Comparison of ENCODE assay signal across 8 mouse cellular contexts in the genomic region with DNA sequence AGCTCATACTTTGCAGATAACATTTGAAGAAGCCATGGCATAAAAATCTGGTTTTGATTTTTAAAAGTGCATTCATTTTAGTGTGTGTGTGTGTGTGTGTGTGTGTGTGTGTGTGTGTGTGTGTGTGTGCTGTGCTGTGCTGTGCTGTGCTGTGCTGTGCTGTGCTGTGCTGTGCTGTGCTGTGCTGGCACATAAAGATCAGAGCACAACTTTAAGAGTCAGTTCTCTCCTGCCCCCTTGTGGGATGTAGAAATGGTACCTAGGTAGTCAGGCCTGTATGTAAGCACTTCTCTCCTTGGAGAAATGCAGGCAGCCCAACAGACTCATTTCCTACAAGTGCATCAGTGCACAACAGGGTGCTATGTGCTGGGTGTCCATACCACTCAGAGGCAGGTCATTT.
DNase-seq lines count a peak whose midpoint lies in the region; ATAC-seq and TF ChIP-seq lines count a peak whose summit lies in the region.

No protein-coding gene starts in this region.

- H3K4me2 ChIP-seq in liver, embryonic 11.5 days = no peak overlapping the region
- no peak overlapping the region for H3K4me2 ChIP-seq in liver, embryonic 14.5 days (ENCODE audit: low read depth)

- DNase-seq in liver = peak; percentile 4
- no peak for DNase-seq in liver, embryonic 11.5 days (ENCODE audit: low spot score)
- peak; percentile 65 to 84 for DNase-seq in cerebellum, adult 2 months
- peak; percentile 58 to 85 for DNase-seq in frontal cortex, adult 2 months (ENCODE audit: extremely low spot score in 1 of 2, low spot score in 1 of 2)
- DNase-seq in kidney, postnatal 10 days = peak; percentile 73
- no peak for DNase-seq in liver, embryonic 14.5 days (ENCODE audit: low read depth in 3 of 3, low spot score in 3 of 3)
- DNase-seq in right cerebral cortex, postnatal 14 days = peak; percentile 36
- no peak for DNase-seq in thymus, adult 2 months

- H3K4me3 ChIP-seq in liver, embryonic 11.5 days (ENCODE audit: low read depth, low read length) = no peak overlapping the region
- no peak overlapping the region for H3K4me3 ChIP-seq in cerebellum, adult 2 months (replicated peaks; ENCODE audit: insufficient read depth, low read depth, low read length)
- no peak overlapping the region for H3K4me3 ChIP-seq in liver, embryonic 14.5 days (ENCODE audit: insufficient read depth in 1 of 2, low read depth in 2 of 2, low read length in 2 of 2)
- H3K4me3 ChIP-seq in thymus, adult 2 months (ENCODE audit: control insufficient read depth, insufficient read depth, low read length) = no peak overlapping the region

- TF ChIP-seq CTCF in cerebellum, adult 2 months (IDR thresholded peaks at IDR 0.05; ENCODE audit: borderline replicate concordance, insufficient read depth, low read depth, low read length) = peak; percentile 61; the same call in 1 of the 2 replicates
- peak; percentile 35 for TF ChIP-seq CTCF in liver, embryonic 14.5 days (IDR thresholded peaks at IDR 0.05; ENCODE audit: low read depth)
- TF ChIP-seq CTCF in thymus, adult 2 months (IDR thresholded peaks at IDR 0.05; ENCODE audit: borderline replicate concordance, control insufficient read depth, extremely low read depth, insufficient read depth, low read length, poor library complexity) = no peak

- no peak overlapping the region for H3K27ac ChIP-seq in liver, embryonic 11.5 days (ENCODE audit: low read depth, low read length)
- peak overlapping the region; percentile 20; the same call in 1 of the 2 replicates for H3K27ac ChIP-seq in cerebellum, adult 2 months (ENCODE audit: insufficient read depth, low read length)
- H3K27ac ChIP-seq in liver, embryonic 14.5 days = no peak overlapping the region
- H3K27ac ChIP-seq in thymus, adult 2 months (ENCODE audit: control insufficient read depth, insufficient read depth, low read length) = no peak overlapping the region

- H3K9me3 ChIP-seq in liver, embryonic 11.5 days (ENCODE audit: control insufficient read depth, low read length) = no peaks in the 10 kb centered on the region
- no peaks in the 10 kb centered on the region for H3K9me3 ChIP-seq in liver, embryonic 14.5 days (ENCODE audit: control insufficient read depth, low read length)

- no peak overlapping the region for H3K9ac ChIP-seq in liver, embryonic 11.5 days (ENCODE audit: low read depth, low read length)
- H3K9ac ChIP-seq in liver, embryonic 14.5 days (replicated peaks) = no peak overlapping the region

- no peak for TF ChIP-seq POLR2A in cerebellum, adult 2 months (IDR thresholded peaks at IDR 0.05; ENCODE audit: borderline replicate concordance, insufficient read depth, low read length)
- TF ChIP-seq POLR2A in thymus, adult 2 months (IDR thresholded peaks at IDR 0.05; ENCODE audit: control insufficient read depth, extremely low read depth, insufficient read depth, low read length, poor library complexity) = no peak

- ATAC-seq in liver, embryonic 11.5 days (replicated peaks; ENCODE audit: low FRiP score) = no peak
- no peak for ATAC-seq in liver, embryonic 14.5 days (ENCODE audit: insufficient read depth)

- H3K36me3 ChIP-seq in liver, embryonic 11.5 days (ENCODE audit: control insufficient read depth, insufficient read depth, low read length) = no peaks in the 10 kb centered on the region
- no peaks in the 10 kb centered on the region for H3K36me3 ChIP-seq in liver, embryonic 14.5 days (replicated peaks; ENCODE audit: control insufficient read depth, insufficient read depth, low read depth)
- H3K36me3 ChIP-seq in thymus, adult 2 months (ENCODE audit: control insufficient read depth, insufficient read depth, low read length) = no peaks in the 10 kb centered on the region

- H3K4me1 ChIP-seq in liver, embryonic 11.5 days (replicated peaks; ENCODE audit: control insufficient read depth, insufficient read depth, low read length) = no peaks in the 10 kb centered on the region
- H3K4me1 ChIP-seq in cerebellum, adult 2 months (ENCODE audit: control insufficient read depth, insufficient read depth, low read length) = peaks cover 3% of the 10 kb centered on the region
- no peaks in the 10 kb centered on the region for H3K4me1 ChIP-seq in liver, embryonic 14.5 days (replicated peaks; ENCODE audit: control insufficient read depth in 2 of 2, insufficient read depth in 2 of 2, low read length in 1 of 2)
- H3K4me1 ChIP-seq in thymus, adult 2 months (replicated peaks; ENCODE audit: control insufficient read depth, insufficient read depth, low read length) = no peaks in the 10 kb centered on the region

- TF ChIP-seq EP300 in liver, embryonic 14.5 days (IDR thresholded peaks at IDR 0.05; ENCODE audit: low read depth) = no peak

- no peaks in the 10 kb centered on the region for H3K27me3 ChIP-seq in liver, embryonic 11.5 days (replicated peaks; ENCODE audit: control insufficient read depth, insufficient read depth, low read length)
- H3K27me3 ChIP-seq in cerebellum, adult 2 months (ENCODE audit: control insufficient read depth, insufficient read depth, low read length) = no peaks in the 10 kb centered on the region
- no peaks in the 10 kb centered on the region for H3K27me3 ChIP-seq in liver, embryonic 14.5 days (ENCODE audit: control insufficient read depth, insufficient read depth, low read length)
- H3K27me3 ChIP-seq in thymus, adult 2 months (ENCODE audit: control insufficient read depth, insufficient read depth, low read length) = no peaks in the 10 kb centered on the region

Comparison
In these comparisons a context has a peak if more than half of its experiments do, and no peak if none do; other contexts are left out.
1. DNase-seq: peak in liver (single experiment), cerebellum, adult 2 months (2 of 2), frontal cortex, adult 2 months (2 of 2), kidney, postnatal 10 days (single experiment) and right cerebral cortex, postnatal 14 days (single experiment); none in liver, embryonic 11.5 days (single experiment), liver, embryonic 14.5 days (0 of 3) and thymus, adult 2 months (single experiment).